Mouse (Mus musculus): ENCODE measurements around the gene Cacul1.
A peak's percentile ranks its signal among the peaks of the same experiment; 100 is the strongest.
"Not testable (repeated sequence)": the region's sequence is repeated elsewhere in the genome, so short reads cannot be mapped to it uniquely, and the experiment has no call there.

Cacul1 gene

DNA sequence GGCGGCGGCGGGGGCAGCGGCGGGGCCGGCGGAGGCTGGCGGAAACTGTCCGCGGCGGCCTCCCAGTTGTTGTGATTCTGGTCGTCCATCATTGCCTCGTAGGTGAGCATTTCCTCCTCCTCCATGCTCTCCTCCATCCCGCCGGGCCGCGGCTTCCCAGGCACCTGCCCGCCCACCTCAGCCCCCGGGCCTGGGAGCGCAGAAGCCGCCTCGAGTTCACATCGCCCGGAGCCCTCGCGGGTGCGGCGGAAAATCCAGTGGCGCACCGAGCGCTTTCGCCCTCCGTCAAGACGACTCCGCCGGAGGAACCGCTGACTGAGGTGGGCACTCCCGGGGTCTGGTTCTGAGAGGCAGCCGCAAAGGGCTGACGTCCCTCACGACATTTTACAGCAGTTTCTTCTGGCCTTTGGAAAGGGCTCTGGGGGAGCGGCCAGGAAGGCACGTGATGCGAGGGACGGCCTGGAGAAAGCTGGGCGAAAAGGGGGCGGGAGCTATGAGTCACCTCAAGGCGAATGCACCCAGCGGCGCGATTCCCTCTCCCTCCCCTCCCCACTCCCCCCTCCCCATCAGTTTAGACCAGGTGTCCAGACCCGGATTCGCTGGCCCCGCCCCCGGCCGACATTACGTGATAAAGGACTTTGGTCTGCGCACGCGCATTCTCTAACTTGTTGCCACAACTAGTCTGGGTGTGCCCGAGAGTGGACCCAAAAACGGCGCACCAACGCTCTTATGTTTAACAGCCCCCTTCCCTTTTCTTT lies at the start of gene Cacul1:
Cacul1 (minus strand) TSS at position 444 of the 758 bp plus-strand sequence.
- peak; percentile 91 to 94 for DNase-seq (ENCODE audit: low spot score in 2 of 2)

- DNase-seq (ENCODE audit: low spot score in 2 of 2), result no peak
Measured at GRCm38 (mm10) chr19:60619420-60619819, 38.6 kb upstream of the Cacul1 start.

DNA sequence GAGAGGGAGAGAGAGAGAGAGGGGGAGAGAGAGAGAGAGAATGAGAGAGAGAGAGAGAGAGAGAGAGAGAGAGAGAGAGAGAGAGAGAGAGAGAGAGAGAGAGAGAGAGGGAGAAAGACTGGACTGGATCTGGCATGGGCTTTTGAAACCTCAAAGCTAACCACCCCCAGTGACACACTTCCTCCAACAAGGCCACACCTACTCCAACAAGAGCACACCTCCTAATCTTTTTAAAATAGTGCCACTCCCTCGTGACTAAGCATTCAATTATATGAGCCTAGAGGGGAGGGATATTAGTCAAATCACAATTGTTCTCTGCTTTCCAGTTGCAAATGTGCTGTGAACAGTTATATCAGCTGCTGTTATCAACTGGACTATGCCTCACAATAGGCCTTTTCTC lies 36.2 kb upstream of the Cacul1 start:
- no peak for DNase-seq (ENCODE audit: low spot score in 2 of 2)

GRCm38 (mm10) chr19:60615470-60616200 lies 34.8 kb upstream of the Cacul1 start:
- DNase-seq (ENCODE audit: low spot score in 2 of 2), result peak in 1 of 2 experiments; percentile 11

- DNase-seq (ENCODE audit: low spot score in 2 of 2), result peak in 1 of 2 experiments; percentile 8
Measured at GRCm38 (mm10) chr19:60611525-60612215, 30.8 kb upstream of the Cacul1 start.

GRCm38 (mm10) chr19:60608766-60609165 lies 27.9 kb upstream of the Cacul1 start:
- DNase-seq (ENCODE audit: low spot score in 2 of 2), result no peak

- no peak for DNase-seq (ENCODE audit: low spot score in 2 of 2)
Measured at GRCm38 (mm10) chr19:60603586-60603985, 22.8 kb upstream of the Cacul1 start.

- DNase-seq (ENCODE audit: low spot score in 2 of 2), result not testable (repeated sequence)
Measured at GRCm38 (mm10) chr19:60602066-60602465, 21.2 kb upstream of the Cacul1 start.

- no peak for DNase-seq (ENCODE audit: low spot score in 2 of 2)
Measured at GRCm38 (mm10) chr19:60598025-60598697, 17.3 kb upstream of the Cacul1 start.

GRCm38 (mm10) chr19:60589646-60590045 lies 8.8 kb upstream of the Cacul1 start:
- no peak for DNase-seq (ENCODE audit: low spot score in 2 of 2)

GRCm38 (mm10) chr19:60586652-60587051 lies 5.8 kb upstream of the Cacul1 start:
- no peak for DNase-seq (ENCODE audit: low spot score in 2 of 2)

DNA sequence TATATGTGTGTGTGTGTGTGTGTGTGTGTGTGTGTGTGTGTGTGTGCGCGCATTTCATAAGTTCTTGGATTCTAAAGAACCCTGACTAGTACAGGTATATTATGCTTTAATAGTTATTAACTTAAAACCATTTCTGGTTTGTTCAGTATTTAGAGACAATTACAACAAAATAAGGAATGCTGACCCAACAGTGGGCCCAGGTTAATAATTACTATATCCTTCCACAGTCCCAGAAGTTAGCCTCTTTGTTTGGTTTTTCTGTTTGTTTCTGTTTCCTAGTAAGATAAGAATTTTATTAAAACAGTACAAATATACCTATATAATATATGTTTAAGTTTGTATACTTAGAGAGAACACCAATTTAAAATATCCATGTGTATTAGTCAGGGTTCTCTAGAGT lies 2.4 kb upstream of the Cacul1 start:
- DNase-seq (ENCODE audit: low spot score in 2 of 2), result no peak

DNA sequence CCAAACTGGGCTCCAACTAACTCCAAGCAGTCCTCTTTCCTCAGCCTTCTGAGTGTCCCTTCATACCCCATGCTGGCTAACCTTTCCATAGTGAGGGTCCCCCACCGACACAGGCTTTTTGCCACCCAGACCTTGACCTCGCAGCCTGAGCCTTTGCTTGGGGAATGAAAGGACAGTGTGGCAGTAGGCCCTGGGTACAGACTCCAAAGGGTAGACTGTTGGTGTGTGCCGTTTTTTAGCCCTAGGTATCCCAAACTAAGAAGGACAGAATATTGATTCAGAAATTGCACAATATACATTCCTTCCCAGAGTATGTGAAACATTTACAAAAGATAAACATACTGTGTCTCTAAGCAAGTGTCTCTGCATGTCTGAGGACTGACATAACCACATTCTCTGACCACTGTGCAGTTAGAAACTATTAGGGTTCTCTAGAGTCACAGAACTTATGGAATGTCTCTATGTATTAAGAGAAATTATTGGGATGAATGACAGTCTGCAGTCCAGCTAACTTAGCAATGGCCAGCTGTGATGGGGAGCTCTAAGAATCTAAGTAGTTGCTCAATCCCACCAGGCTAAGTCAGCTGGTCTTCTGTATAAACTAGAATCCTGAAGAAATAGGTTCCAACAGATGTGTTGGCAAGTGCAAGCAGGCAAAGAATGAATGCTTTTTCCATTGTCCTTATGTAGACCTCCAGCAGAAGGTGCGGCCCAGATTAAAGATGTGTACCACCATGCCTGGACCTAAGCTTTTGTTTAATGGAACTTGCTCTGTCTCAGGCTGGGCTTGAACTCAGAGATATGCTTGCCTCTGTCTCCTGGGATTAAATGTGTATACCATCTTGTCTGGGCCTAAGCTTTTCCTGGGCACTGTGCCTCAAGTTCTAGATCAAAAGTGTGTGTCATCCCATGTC lies 809 bp upstream of the Cacul1 start:
- no peak for DNase-seq (ENCODE audit: low spot score in 2 of 2)

GRCm38 (mm10) chr19:60579771-60580581 lies 849 bp downstream of the Cacul1 start:
- peak; percentile 41 to 51 for DNase-seq (ENCODE audit: low spot score in 2 of 2)

DNA sequence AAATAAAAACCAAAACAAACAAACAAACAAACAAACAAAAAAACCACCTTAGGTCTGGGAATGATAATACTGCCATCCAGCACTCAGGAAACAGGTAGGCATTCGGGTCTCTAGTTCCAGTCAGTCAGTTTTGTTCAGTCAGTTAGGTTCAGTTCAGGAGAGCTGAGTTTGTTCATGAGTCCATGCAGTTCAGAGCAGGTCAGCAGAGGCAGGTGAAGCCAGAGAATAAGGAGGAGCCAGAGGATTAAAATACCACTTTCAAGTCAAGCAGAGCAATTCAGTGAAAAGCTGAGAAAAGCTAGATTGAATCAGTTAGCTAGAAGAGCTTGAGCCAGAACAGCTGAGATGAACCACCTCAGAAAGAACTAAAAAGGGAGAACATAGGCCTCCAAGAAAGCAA lies 4.1 kb downstream of the Cacul1 start:
- no peak for DNase-seq (ENCODE audit: low spot score in 2 of 2)

GRCm38 (mm10) chr19:60560497-60560896 lies 20.3 kb downstream of the Cacul1 start:
- no peak for DNase-seq (ENCODE audit: low spot score in 2 of 2)

DNA sequence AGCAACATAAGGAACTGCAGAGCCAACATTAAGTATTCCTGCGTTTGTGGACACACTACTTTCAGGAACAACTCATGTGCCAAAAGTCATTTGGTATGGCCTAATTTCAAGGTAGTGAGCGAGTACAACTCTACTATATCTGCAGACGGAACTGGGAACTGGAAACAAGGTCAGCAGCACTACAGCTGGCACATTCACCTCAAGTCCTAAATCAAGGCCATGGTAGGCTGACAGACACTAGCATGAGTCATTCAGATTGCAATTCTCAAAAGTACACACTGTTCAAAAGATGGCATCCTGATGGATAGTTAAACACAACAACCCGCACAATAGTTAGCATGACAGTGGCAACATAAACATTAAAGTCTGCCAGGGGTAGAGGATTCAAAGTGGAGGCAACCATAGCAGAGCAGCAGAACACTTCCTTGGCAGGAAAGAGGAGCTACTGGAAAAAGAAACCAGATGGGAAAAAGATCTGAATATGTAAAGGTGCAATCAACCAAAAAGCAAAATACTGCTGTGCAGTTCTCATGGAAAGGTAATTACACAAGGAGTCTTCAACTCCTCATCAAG lies 25.9 kb downstream of the Cacul1 start:
- no peak for DNase-seq (ENCODE audit: low spot score in 2 of 2)

DNA sequence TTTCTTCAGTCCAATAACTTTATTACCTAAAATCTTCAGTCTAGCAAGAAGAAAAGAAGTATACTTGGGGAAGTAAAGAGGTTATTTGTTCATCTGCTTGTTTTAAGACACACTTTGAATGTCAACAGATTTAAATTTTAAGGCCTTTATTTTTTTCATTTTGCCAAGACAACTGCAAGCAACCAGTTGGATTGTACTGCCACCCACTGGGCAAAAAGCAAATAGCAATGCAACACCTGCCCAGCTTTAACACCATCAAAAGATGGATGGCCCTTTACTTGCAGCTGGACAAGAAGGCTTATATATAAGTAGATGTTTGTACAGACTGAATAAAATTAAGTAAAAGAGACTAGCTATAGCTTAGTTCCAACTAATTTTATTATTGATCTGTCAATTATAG lies 27.3 kb downstream of the Cacul1 start:
- peak; percentile 8 to 60 for DNase-seq (ENCODE audit: low spot score in 2 of 2)

DNA sequence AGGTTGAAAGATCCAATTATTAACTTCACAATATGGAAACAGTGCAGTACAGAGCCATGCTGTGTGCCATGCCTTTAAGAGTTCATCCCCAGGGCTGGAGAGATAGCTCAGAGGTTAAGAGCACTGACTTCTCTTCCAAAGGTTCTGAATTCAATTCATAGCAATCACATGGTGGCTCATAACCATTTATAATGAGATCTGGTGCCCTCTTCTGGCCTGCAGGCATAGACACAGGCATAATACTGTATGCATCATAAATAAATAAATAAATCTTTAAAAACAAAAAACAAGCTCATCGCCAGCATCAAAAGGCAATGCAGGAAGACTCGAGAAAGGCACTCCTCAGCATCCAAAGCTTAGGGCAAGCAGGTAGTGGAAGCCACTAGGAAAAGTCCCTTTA lies 37.5 kb downstream of the Cacul1 start:
- DNase-seq (ENCODE audit: low spot score in 2 of 2), result no peak

DNA sequence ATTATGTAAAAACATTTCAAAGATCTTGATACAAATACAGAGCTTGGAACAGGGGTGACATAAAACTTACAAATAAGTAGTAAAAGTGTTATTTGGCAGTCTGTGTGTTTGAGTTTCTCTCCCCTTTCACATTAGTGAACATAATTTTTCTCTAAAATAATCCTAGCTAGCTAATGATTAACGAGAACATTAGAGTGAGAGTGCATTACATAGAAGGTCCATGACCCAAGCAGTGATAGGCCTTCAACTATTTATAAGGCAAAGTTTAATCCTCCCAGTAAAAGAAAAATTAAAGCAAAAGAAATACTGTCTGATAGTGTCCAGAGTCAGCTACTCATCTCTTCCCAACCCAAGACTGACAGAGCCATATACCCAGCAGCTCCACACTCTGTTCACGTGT lies 48.9 kb downstream of the Cacul1 start:
- DNase-seq (ENCODE audit: low spot score in 2 of 2), result no peak
